Mouse (Mus musculus) CD8-positive naive resting alpha-beta T cell, adult 57 days (primary cell): ENCODE results near the gene Olfr699. TPM values are rescaled to one million over a fixed set of nuclear protein-coding genes. Genes with fewer than 3 reads are reported as not detected.

Source experiments
- total RNA-seq: library from RNA; stranded (reverse); gene quantifications from one replicate; pipeline ENCODE4 v1.2.4, GENCODE M21; 2023

Gene Olfr699
- not detected for total RNA-seq

DNA sequence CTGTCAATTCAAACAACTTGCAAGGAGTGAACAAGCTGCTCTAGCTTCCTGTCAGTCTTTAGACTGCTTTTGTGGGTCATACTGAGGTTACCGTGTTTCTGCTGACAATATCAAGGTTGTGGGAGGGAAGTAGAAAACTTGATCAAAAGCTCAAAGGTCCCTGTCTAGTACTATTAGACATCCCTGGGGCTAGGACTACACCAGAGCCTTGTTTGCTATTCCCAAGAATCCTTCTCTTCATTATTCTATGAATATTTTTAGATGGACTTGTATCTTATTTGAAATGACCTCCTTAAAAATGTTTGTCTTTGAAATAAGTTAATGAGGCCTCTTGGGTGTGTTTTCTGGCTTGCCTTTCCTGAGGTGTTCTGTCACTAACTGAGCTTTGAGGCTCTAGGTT is at the start of gene Olfr699:
Gene Olfr699, minus strand, starts transcription at position 101 of the 400 bp plus-strand sequence.

DNA sequence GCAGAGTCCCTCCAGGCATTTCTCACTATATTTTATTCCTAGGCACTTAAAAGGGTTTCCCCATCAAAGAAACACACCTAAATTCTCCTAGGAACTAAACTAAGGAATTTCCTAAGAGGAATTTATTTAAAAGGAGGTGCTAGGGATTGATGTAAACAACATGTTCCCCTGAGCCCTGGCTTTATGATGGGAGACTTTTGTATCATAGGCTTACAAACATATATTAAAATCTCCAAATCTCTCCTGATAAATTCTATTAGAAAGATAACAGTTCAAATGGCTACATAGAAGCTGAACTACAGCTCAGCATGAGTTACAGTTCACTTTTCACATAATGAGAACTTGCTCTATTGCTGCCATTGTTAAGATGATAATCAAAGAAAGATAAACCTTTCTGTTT is 40.8 kb upstream of the Olfr699 start, which contains the start of gene Olfr702:
Gene Olfr702, minus strand, starts transcription at position 101 of the 400 bp plus-strand sequence.

DNA sequence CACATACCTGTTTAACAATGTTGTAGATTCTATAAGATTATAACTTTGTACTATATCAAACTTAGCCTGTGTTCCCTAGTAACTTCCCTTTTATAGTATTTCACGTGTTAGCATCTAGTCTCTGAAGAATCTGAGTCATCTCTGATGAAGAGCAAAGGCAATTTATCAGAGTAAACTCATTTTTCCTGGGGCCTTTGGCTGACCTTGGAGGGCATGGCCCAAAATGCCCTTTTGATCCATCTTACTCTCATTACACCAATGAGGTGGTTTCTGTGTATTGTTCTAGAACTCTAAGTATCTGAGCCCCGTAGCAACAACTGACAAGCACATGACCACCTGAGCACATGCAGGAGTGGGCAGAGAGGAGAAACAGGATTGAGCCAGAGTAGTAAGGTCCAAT is 20.8 kb upstream of the Olfr699 start, which contains the start of gene Olfr701:
Gene Olfr701, plus strand, starts transcription at position 301 of the 400 bp plus-strand sequence.

DNA sequence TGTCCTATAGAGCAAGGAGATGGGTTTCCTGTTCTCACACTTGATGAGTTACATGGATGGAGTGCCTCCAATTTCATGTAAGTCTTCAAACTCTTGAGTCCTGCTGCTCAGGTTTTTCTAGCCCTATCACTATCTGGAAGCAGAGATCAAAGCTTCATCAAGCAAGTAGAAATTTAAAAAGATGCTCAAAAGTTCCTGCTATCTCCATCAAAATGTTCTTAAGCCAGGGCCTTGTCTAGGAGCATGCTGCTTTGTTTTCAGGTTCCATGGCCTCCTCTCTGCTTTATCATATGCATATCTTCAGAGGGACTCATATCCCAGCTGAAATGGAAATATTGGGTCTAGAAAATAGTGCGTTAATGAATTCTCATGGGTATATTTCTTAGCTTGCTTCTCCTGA is 15.7 kb upstream of the Olfr699 start, which contains the start of gene Olfr700:
Gene Olfr700, minus strand, starts transcription at position 101 of the 400 bp plus-strand sequence.

DNA sequence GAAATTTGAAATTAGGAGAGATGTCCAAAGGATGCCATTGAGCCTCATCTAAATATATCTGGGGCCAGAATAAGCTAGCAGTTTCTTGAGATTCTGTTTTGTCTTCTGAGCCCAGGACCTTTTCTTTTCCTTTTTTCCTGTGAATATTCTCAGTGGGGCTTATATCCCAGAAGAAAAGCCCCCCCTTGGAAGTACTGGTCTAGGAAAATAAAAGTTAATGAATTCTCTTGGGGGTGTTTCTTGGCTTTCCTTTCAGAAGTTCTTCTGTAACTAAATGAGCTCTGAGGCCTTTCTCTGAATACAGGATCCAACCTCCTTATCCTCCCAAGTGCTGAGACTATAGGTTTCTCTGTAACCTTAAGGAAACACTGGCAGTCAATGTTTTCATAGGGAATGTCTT is 37.7 kb downstream of the Olfr699 start, which contains the start of gene Olfr698:
Gene Olfr698, minus strand, starts transcription at position 101 of the 400 bp plus-strand sequence.

DNA sequence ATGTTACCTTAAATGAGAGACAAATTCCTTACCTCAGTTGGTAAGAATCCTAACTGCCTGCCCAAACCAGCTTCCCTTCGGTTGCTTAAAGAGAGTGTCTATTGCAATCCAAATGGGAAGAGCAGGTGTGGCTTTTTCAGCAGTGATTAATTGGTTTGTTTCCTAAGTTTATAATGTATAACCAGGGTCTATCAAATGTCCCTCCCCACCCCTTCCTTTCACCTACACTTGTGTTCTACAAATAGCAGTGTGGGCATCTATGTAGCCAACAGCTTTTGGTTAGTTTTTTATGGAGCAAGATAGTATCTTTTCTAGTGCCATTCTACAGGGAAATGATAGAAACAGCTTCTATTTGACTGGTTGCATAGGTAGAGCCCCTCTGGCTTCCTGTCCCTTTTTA is 50.7 kb downstream of the Olfr699 start, which contains the start of gene Olfr697:
Gene Olfr697, minus strand, starts transcription at position 101 of the 400 bp plus-strand sequence.

Other genes with a start within 250 kb of the Olfr699 start
- not detected for gene Olfr693, start 112.6 kb downstream of the Olfr699 start, total RNA-seq
- gene Olfr694, start 101.4 kb downstream of the Olfr699 start, total RNA-seq: not detected
- gene Olfr695, start 76.8 kb downstream of the Olfr699 start, total RNA-seq: not detected
- not detected for gene Olfr697, start 50.8 kb downstream of the Olfr699 start, total RNA-seq
- gene Olfr698, start 37.8 kb downstream of the Olfr699 start, total RNA-seq: not detected
- gene Olfr700, start 15.6 kb upstream of the Olfr699 start, total RNA-seq: not detected
- not detected for gene Olfr701, start 20.9 kb upstream of the Olfr699 start, total RNA-seq
- not detected for gene Olfr702, start 40.7 kb upstream of the Olfr699 start, total RNA-seq
- gene Olfr703, start 50.2 kb upstream of the Olfr699 start, total RNA-seq: not detected
- not detected for gene Olfr704, start 70.0 kb upstream of the Olfr699 start, total RNA-seq
- not detected for gene Olfr705, start 83.7 kb upstream of the Olfr699 start, total RNA-seq
- gene Olfr706, start 95.0 kb upstream of the Olfr699 start, total RNA-seq: not detected
- not detected for gene Olfr707, start 108.0 kb upstream of the Olfr699 start, total RNA-seq
- not detected for gene Olfr1532-ps1, start 114.8 kb upstream of the Olfr699 start, total RNA-seq
- 0.12 TPM for gene Olfr709-ps1, start 139.0 kb upstream of the Olfr699 start, total RNA-seq
- not detected for gene Olfr710, start 155.1 kb upstream of the Olfr699 start, total RNA-seq
- not detected for gene Olfr6, start 170.7 kb upstream of the Olfr699 start, total RNA-seq
- gene Olfr711, start 182.3 kb upstream of the Olfr699 start, total RNA-seq: not detected
- gene Olfr2, start 212.9 kb upstream of the Olfr699 start, total RNA-seq: not detected
- not detected for gene Olfr713, start 238.0 kb upstream of the Olfr699 start, total RNA-seq